Mouse (Mus musculus) cerebellum, adult 11-12 months (tissue): Measurements from ENCODE around the gene Svop.
A peak's percentile ranks its signal among the peaks of the same experiment; 100 is the strongest.

Source experiments
- DNase-seq: peaks from one replicate; pipeline ENCODE4 v3.0.0; 2022

Gene Svop

DNA sequence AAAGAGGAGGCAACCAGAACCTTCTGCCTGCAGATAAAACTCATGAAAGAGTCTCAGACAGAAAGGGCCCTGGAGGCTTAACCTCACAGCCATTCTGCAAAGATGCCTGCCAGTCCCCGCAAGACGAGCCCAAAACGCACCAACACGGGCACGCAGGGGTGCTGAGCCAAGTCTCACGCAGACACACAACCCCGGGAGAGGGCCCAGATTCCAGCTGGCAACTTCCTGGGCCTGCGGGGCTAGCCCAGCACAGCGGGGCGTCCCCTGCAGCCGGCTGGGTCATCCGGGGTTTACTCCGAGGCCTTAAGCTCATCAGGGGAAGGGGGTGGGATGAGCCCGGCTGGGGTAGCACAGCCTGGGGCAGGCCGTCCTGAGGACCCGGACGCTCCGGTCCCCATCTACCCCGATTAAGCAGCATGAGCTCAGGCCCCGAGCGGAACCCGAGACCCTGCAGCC, 98.3 kb downstream of the Svop start:
- DNase-seq: peak; percentile 71

GRCm38 (mm10) chr5:113992339-113992831, 99.0 kb downstream of the Svop start:
- DNase-seq: no peak

GRCm38 (mm10) chr5:113991141-113991540, 100.2 kb downstream of the Svop start:
- DNase-seq: no peak

DNA sequence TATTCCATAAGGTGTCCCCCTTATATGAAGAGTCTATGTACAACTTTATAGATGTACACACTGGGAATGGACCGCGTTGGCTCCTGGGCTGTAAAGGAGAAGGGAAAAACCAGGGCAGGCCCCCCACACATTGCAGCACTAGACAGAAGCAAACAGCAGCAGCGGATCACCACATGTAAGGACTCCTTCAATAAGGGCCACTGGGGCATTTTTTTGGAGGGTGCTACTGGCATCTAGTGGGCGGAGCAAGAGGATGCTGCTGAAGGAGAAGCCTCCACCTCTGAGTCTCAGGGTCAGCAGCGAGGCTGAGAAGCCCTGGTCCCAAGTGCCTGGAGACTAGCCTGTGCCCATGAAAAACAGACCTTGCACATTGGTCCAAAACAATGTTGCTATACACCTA, 100.8 kb downstream of the Svop start:
- DNase-seq: no peak

- DNase-seq: no peak
Measured at GRCm38 (mm10) chr5:113989437-113990024, 101.8 kb downstream of the Svop start.

DNA sequence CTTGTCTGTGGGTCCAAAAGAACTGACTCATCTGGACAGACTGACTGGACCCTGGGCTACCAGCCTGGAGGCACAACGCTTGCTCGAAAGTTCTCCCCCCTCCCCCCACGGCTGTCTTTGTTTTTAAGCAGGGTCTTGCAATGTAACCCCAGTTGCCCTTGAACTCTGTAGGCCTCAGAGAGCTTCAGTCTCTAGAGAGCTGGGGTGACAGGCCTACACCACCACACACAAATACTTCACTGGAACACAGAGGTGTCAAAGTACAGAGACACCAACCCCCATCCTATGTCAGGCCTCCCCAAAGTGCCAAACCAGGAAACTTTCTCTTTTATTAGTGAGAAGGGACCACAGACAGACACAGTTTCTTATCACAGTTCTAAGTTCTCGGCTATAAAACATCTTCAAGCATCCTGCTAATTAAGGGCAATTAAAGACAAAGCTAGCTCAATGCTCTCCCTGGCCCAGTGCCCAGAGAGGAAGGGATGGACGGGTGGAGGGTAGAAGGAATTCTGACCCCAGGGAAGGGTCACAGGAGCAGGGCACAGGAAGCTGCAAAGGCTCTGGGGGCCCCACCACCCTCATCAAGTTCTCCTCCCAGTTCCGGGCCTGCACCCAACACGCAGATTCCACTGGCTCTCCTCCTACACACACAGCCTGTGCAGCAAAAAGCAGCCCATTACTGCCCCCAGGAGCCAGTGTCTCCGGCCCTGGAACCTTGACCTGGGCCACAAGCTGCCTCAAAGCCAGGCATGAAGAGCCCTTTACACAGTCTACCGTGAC, 105.0 kb downstream of the Svop start:
- no peak for DNase-seq

DNA sequence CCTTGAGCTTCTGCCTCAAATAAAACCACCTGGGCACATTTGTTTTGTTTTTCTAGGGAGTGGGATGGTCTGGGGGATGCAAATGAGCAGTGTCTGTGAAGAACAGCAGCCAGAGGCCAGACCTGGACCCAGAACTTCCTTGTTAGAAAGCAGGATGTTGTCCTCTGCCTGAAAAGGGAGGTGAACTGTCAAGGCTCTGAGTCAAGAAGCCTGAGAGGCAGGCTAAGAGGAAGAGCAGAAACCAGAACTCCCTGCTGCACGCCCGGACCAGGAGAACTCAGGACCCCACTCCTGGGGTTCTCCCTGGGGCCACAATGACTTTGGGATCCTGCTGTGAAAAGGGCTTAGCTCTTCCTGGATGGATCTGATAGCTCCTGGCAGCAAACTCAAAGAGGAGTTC, 105.6 kb downstream of the Svop start:
- no peak for DNase-seq

GRCm38 (mm10) chr5:113984025-113984740, 107.2 kb downstream of the Svop start:
- no peak for DNase-seq

DNA sequence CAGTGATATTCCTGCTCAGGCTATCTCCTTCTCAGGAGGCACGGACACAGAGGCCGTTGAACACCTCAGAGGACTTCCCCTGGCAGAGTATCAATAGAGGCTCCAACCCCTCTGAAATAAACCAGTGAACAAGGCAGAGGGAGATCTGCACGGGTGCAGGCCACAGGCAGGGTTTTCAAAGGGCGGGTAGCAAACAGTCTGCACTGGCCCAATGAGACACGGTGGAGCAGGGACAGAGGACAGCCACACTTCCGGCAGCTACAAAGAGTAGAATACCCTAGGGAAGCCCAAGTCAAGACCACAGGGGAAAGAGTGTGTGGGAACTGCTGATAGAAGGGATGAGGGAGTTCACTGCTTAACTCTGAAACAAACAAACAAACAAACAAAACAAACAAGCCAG, 107.8 kb downstream of the Svop start:
- no peak for DNase-seq

DNA sequence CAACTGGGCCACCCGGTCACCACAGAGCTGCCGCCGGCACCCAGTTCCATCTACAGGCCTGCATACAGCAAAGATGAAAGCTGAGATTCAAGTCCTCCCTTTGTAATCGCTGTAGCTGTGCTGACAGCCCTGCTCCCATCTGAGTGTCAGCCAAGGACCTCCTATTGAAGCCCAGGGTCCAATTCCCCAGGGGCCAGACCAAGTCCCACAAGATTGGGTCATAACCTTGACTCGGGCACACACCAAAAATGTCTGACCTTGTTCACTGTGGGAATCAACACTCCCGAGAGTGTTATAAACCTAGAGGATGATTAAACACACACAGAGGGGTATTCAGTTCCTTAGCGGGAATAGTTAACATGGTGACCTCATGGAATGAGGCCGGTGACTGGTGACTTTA, 109.5 kb downstream of the Svop start:
- no peak for DNase-seq

DNA sequence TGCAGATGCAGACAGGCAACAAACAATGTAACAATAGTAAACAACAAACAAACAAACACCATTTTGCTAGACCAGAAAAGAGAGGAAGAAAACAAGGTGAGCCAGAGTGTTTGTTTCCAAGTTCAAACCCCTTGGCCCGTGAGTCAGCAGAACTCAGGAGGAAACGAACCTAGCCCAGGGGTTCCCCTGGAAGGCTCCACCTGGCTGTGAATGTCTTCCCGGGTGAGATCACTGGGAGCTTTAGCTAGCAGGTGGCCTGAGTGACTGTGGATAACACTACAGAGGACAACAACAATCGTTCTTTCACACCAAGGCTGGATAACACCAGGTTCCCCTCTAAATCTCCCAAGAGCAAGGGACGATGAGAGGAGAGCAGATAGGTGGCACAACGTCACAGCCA, 110.2 kb downstream of the Svop start:
- no peak for DNase-seq

DNA sequence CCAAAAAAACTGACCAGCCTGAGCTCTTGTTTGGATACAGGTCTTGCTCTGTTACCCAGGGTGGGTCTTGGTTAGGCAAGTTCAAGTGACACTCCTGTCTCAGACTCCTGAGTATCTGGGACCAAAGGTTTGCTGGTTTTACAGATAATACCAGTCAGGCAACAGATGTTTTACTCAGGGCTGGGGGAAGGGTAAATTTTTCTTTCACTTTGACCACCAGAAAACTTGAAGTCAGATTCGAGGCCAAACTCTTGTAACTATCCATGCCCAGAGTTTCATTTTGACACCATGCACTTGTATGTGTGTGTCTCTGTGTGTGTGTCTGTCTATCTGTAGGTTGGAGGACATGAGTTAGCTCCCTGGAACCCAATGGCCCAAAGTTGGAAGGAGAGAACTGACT, 110.9 kb downstream of the Svop start:
- no peak for DNase-seq

DNA sequence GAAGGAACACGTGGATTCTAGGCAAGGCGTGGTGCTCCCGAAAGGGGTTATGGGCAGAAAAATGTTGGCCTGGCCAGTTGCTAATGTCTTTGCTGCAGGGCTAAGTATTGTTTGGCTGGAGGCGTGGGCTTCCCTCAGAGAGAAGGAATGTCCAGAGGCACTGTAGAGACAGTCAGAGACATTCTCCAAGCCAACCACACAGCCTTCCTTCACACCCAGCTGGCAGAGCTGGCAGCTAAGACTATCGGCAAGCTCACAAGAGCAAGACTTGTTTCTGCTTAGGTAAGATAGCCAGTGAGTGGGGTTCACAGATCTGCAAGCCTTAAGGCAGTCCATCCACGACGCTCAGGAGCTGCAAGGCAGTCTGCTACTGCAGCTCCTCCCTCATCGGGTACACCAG, 114.1 kb downstream of the Svop start:
- no peak for DNase-seq
